Mouse (Mus musculus) kidney, adult 2 months (tissue): ENCODE measurements around the gene Prune1.
"Not testable (repeated sequence)": the region's sequence is repeated elsewhere in the genome, so short reads cannot be mapped to it uniquely, and the experiment has no call there.

Source experiments
- CTCF ChIP-seq: fragments of 200-500 bp; conservative IDR thresholded peaks from 2 replicates; pipeline ENCODE4 v1.5.1; 2011; ENCODE audit warnings: low read depth, mild to moderate bottlenecking, control low read depth, low read length, moderate library complexity, mixed read lengths; ENCODE audit not compliant: insufficient read depth, insufficient read length
- POLR2A ChIP-seq: fragments of 200-500 bp; IDR thresholded peaks from one replicate; pipeline ENCODE4 v1.6.1; 2011; ENCODE audit warnings: low read depth, low read length, control low read depth

- not testable (repeated sequence) for TF ChIP-seq CTCF, POLR2A
These were observed 68.8 kb downstream of the Prune1 start for GRCm38 (mm10) chr3:95212889-95213608.
